Mouse (Mus musculus) adrenal gland, adult 8-10 months (tissue): ENCODE results near the gene Mpdu1. TPM values are rescaled to one million over a fixed set of nuclear protein-coding genes. Genes with fewer than 3 reads are reported as not detected.
A peak's percentile ranks its signal among the peaks of the same experiment; 100 is the strongest.

Experiments used
- DNase-seq: peaks from one replicate; pipeline ENCODE4 v3.0.0; 2022
- total RNA-seq, 4 experiments: library from RNA; stranded (reverse); gene quantifications; 2 replicates each; pipeline ENCODE4 v1.2.4; 2022

Gene Mpdu1
- total RNA-seq, 4 experiments from 2014 or later: 107 to 123 (median 113) TPM

GRCm38 (mm10) chr11:69689891-69690290 lies 27.4 kb upstream of the Mpdu1 start:
- DNase-seq: no peak

- no peak for DNase-seq
Observed at GRCm38 (mm10) chr11:69687061-69687460, 24.6 kb upstream of the Mpdu1 start.

- DNase-seq: no peak
Observed at GRCm38 (mm10) chr11:69686377-69686776, 23.9 kb upstream of the Mpdu1 start.

- DNase-seq: peak; percentile 81
Observed at GRCm38 (mm10) chr11:69685526-69686148, 23.2 kb upstream of the Mpdu1 start, which contains the start of gene Tnfsf13. Gene Tnfsf13 (minus strand): TSS chr11:69685784.

GRCm38 (mm10) chr11:69684936-69685335 lies 22.5 kb upstream of the Mpdu1 start:
- no peak for DNase-seq

GRCm38 (mm10) chr11:69684128-69684745 lies 21.8 kb upstream of the Mpdu1 start:
- no peak for DNase-seq

- DNase-seq: no peak
Observed at GRCm38 (mm10) chr11:69683576-69683975, 21.1 kb upstream of the Mpdu1 start.

GRCm38 (mm10) chr11:69682840-69683533 lies 20.5 kb upstream of the Mpdu1 start:
- peak; percentile 83 for DNase-seq

GRCm38 (mm10) chr11:69682209-69682839 lies 19.9 kb upstream of the Mpdu1 start:
- no peak for DNase-seq

- DNase-seq: peak; percentile 95
Observed at GRCm38 (mm10) chr11:69681314-69682208, 19.1 kb upstream of the Mpdu1 start, which contains the start of gene Senp3. Gene Senp3 (minus strand): TSS chr11:69682084.

GRCm38 (mm10) chr11:69680136-69680855 lies 17.9 kb upstream of the Mpdu1 start:
- no peak for DNase-seq

- no peak for DNase-seq
Observed at GRCm38 (mm10) chr11:69679144-69679543, 16.7 kb upstream of the Mpdu1 start.

GRCm38 (mm10) chr11:69672211-69672706 lies 9.8 kb upstream of the Mpdu1 start, which contains the start of gene Eif4a1:
Gene Eif4a1 (minus strand): TSS chr11:69672423.
- DNase-seq: peak; percentile 100

- no peak for DNase-seq
Observed at GRCm38 (mm10) chr11:69671726-69672124, 9.3 kb upstream of the Mpdu1 start.

- peak; percentile 92 for DNase-seq
Observed at GRCm38 (mm10) chr11:69670786-69671725, 8.6 kb upstream of the Mpdu1 start.

GRCm38 (mm10) chr11:69666665-69667005 lies 4.2 kb upstream of the Mpdu1 start:
- no peak for DNase-seq

- no peak for DNase-seq
Observed at GRCm38 (mm10) chr11:69665961-69666664, 3.7 kb upstream of the Mpdu1 start, which contains the start of gene Cd68. Gene Cd68 (minus strand): TSS chr11:69666153.

- no peak for DNase-seq
Observed at GRCm38 (mm10) chr11:69665457-69665960, 3.1 kb upstream of the Mpdu1 start.

GRCm38 (mm10) chr11:69664841-69665240 lies 2.4 kb upstream of the Mpdu1 start:
- DNase-seq: no peak
